Mouse (Mus musculus) E14TG2a.4 (cell line): ENCODE results near the gene Zxdc.

Experiments used
- H3K27me3 ChIP-seq: 2 replicates; pipeline ENCODE4 v1.6.1; 2014; ENCODE audit warnings: low read length, control low read depth; ENCODE audit not compliant: insufficient read depth
- H3K36me3 ChIP-seq: 2 replicates; pipeline ENCODE4 v1.6.1; 2014; ENCODE audit warnings: low read length, control low read depth; ENCODE audit not compliant: insufficient read depth
- H3K4me1 ChIP-seq: replicated peaks from 2 replicates; pipeline ENCODE4 v1.6.1; 2014; ENCODE audit warnings: low read depth, low read length, control low read depth
- H3K4me3 ChIP-seq: replicated peaks from 2 replicates; pipeline ENCODE4 v1.5.1; 2014; ENCODE audit warnings: mild to moderate bottlenecking, low read length
- H3K9me3 ChIP-seq: 2 replicates; pipeline ENCODE4 v1.6.1; 2014; ENCODE audit warnings: low read length, control low read depth
- CTCF ChIP-seq: conservative IDR thresholded peaks from 2 replicates; pipeline ENCODE4 v1.5.1; 2014; ENCODE audit warnings: low read length
- NANOG ChIP-seq: IDR thresholded peaks from 2 replicates; pipeline ENCODE4 v1.6.1; 2014; ENCODE audit warnings: borderline replicate concordance, low read length, mixed read lengths
- POU5F1 ChIP-seq: IDR thresholded peaks from 2 replicates; pipeline ENCODE4 v1.6.1; 2014; ENCODE audit warnings: low read length, borderline replicate concordance

Gene Zxdc

GRCm38 (mm10) chr6:90450697-90451096 lies 81.4 kb downstream of the Zxdc start:
- Histone ChIP-seq H3K4me3 (no peak overlapping the region), H3K9me3 (no peaks in the 10 kb centered on the region), H3K27me3 (no peaks in the 10 kb centered on the region), H3K36me3 (no peaks in the 10 kb centered on the region), H3K4me1 (peaks cover 73% of the 10 kb centered on the region)
- TF ChIP-seq NANOG (no peak), CTCF (no peak), POU5F1 (no peak)

- H3K9me3 ChIP-seq, result no peaks in the 10 kb centered on the region
- H3K4me1 ChIP-seq, result peaks cover 71% of the 10 kb centered on the region
- no peaks in the 10 kb centered on the region for H3K36me3 ChIP-seq
- TF ChIP-seq POU5F1, result no peak
- no peak for TF ChIP-seq NANOG
- no peak for TF ChIP-seq CTCF
- no peaks in the 10 kb centered on the region for H3K27me3 ChIP-seq
- no peak overlapping the region; the same call in 1 of the 2 replicates for H3K4me3 ChIP-seq
These were observed 82.2 kb downstream of the Zxdc start for GRCm38 (mm10) chr6:90451512-90451911.

GRCm38 (mm10) chr6:90452603-90453002 lies 83.3 kb downstream of the Zxdc start:
- no peaks in the 10 kb centered on the region for H3K9me3 ChIP-seq
- H3K4me3 ChIP-seq, result no peak overlapping the region
- H3K4me1 ChIP-seq, result peaks cover 63% of the 10 kb centered on the region
- no peaks in the 10 kb centered on the region for H3K27me3 ChIP-seq
- no peaks in the 10 kb centered on the region for H3K36me3 ChIP-seq
- TF ChIP-seq CTCF (no peak), NANOG (peak; percentile 22; the same call in 1 of the 2 replicates)
